Mouse (Mus musculus) CD4-positive, CD25-positive, alpha-beta regulatory T cell, adult 4 months (primary cell): ENCODE measurements around the gene Helt. TPM values are rescaled to one million over a fixed set of nuclear protein-coding genes. Genes with fewer than 3 reads are reported as not detected.
A peak's percentile ranks its signal among the peaks of the same experiment; 100 is the strongest.
"Not testable (repeated sequence)": the region's sequence is repeated elsewhere in the genome, so short reads cannot be mapped to it uniquely, and the experiment has no call there.

ENCODE experiments used
- ATAC-seq: one replicate; pipeline ENCODE4 v1.8.0; 2017
- polyA plus RNA-seq, 2 experiments: library from polyadenylated mRNA; unstranded; fragments of 100-300 nt; shearing (Covaris generic); gene quantifications; one replicate each; pipeline ENCODE4 v1.2.1; 2017

Helt gene
- polyA plus RNA-seq, 2 experiments from 2014 or later, result not detected

GRCm38 (mm10) chr8:46295951-46296350 lies 1.5 kb upstream of the Helt start:
- no peak for ATAC-seq

- no peak for ATAC-seq
Measured at GRCm38 (mm10) chr8:46295101-46295534, 647 bp upstream of the Helt start.

GRCm38 (mm10) chr8:46293741-46294151 lies 725 bp downstream of the Helt start:
- ATAC-seq, result no peak

- no peak for ATAC-seq
Measured at GRCm38 (mm10) chr8:46293201-46293600, 1.3 kb downstream of the Helt start.

- no peak for ATAC-seq
Measured at GRCm38 (mm10) chr8:46291931-46292675, 2.4 kb downstream of the Helt start.

- ATAC-seq, result no peak
Measured at GRCm38 (mm10) chr8:46289274-46289673, 5.2 kb downstream of the Helt start.

- no peak for ATAC-seq
Measured at GRCm38 (mm10) chr8:46288021-46288420, 6.5 kb downstream of the Helt start.

GRCm38 (mm10) chr8:46285980-46286379 lies 8.5 kb downstream of the Helt start:
- ATAC-seq, result no peak

- peak; percentile 39 for ATAC-seq
Measured at GRCm38 (mm10) chr8:46281536-46281935, 12.9 kb downstream of the Helt start.

- ATAC-seq, result no peak
Measured at GRCm38 (mm10) chr8:46276939-46277338, 17.5 kb downstream of the Helt start.

- no peak for ATAC-seq
Measured at GRCm38 (mm10) chr8:46270741-46271140, 23.7 kb downstream of the Helt start.

- no peak for ATAC-seq
Measured at GRCm38 (mm10) chr8:46270147-46270546, 24.3 kb downstream of the Helt start.

GRCm38 (mm10) chr8:46266801-46267200 lies 27.7 kb downstream of the Helt start:
- no peak for ATAC-seq

- ATAC-seq, result not testable (repeated sequence)
Measured at GRCm38 (mm10) chr8:46264206-46264605, 30.3 kb downstream of the Helt start.

GRCm38 (mm10) chr8:46257921-46258682 lies 36.4 kb downstream of the Helt start:
- ATAC-seq, result no peak

- no peak for ATAC-seq
Measured at GRCm38 (mm10) chr8:46252456-46252855, 42.0 kb downstream of the Helt start.

GRCm38 (mm10) chr8:46251561-46251960 lies 42.9 kb downstream of the Helt start:
- ATAC-seq, result no peak

GRCm38 (mm10) chr8:46246346-46246745 lies 48.1 kb downstream of the Helt start:
- ATAC-seq, result no peak

GRCm38 (mm10) chr8:46242946-46243345 lies 51.5 kb downstream of the Helt start:
- no peak for ATAC-seq

Other genes starting within 250 kb of the Helt start
- gene Cfap97, start 142.9 kb downstream of the Helt start, polyA plus RNA-seq, result 10 to 100 TPM; 28.6 to 35.0 TPM
- 1 to 10 TPM; 6.0 to 7.5 TPM for gene Snx25, start 142.5 kb downstream of the Helt start, polyA plus RNA-seq
- 100 to 1,000 TPM; 140 to 213 TPM for gene Slc25a4, start 83.4 kb downstream of the Helt start, polyA plus RNA-seq
- 10 to 100 TPM; 10.3 to 13.8 TPM for gene Acsl1, start 176.4 kb upstream of the Helt start, polyA plus RNA-seq